Mouse (Mus musculus): ENCODE results near the gene Gnat3. TPM values are rescaled to one million over a fixed set of nuclear protein-coding genes. Genes with fewer than 3 reads are reported as not detected.
A peak's percentile ranks its signal among the peaks of the same experiment; 100 is the strongest.

The Gnat3 gene
- polyA plus RNA-seq, 1 experiment from 2014 or later: not detected

- ATAC-seq (ENCODE audit: insufficient read depth): no peak
These were observed 27.8 kb upstream of the Gnat3 start for GRCm38 (mm10) chr5:17934501-17934900.

GRCm38 (mm10) chr5:17938170-17938939, 24.0 kb upstream of the Gnat3 start:
- H3K4me1 ChIP-seq (ENCODE audit: insufficient read depth): no peaks in the 10 kb centered on the region
- H3K27me3 ChIP-seq (ENCODE audit: insufficient read depth, low read length): no peaks in the 10 kb centered on the region
- no peak overlapping the region for H3K4me3 ChIP-seq (ENCODE audit: low read depth, low read length)
- no peak for TF ChIP-seq CTCF (IDR thresholded peaks at IDR 0.05; ENCODE audit: low read depth)
- H3K36me3 ChIP-seq (ENCODE audit: insufficient read depth): no peaks in the 10 kb centered on the region
- no peak for ATAC-seq (ENCODE audit: insufficient read depth)
- H3K27ac ChIP-seq (ENCODE audit: low read depth): no peak overlapping the region
- no peak overlapping the region for H3K9ac ChIP-seq
- H3K4me2 ChIP-seq: no peak overlapping the region
- DNase-seq: no peak
- WGBS: 68% methylated on average over 1 of the region's 1 CpGs
- H3K9me3 ChIP-seq (ENCODE audit: low read depth, low read length): no peaks in the 10 kb centered on the region

More at GRCm38 (mm10) chr5:17934501-17934900, 27.8 kb upstream of the Gnat3 start:
- Histone ChIP-seq H3K27ac (ENCODE audit: low read depth) (no peak overlapping the region), H3K4me1 (ENCODE audit: insufficient read depth) (no peaks in the 10 kb centered on the region), H3K9ac (no peak overlapping the region), H3K9me3 (ENCODE audit: low read depth, low read length) (no peaks in the 10 kb centered on the region), H3K4me2 (no peak overlapping the region), H3K36me3 (ENCODE audit: insufficient read depth) (no peaks in the 10 kb centered on the region), H3K4me3 (ENCODE audit: low read depth, low read length) (no peak overlapping the region), H3K27me3 (ENCODE audit: insufficient read depth, low read length) (no peaks in the 10 kb centered on the region)
- 71% methylated on average over 1 of the region's 1 CpGs for WGBS
- DNase-seq: no peak
- no peak for TF ChIP-seq CTCF (IDR thresholded peaks at IDR 0.05; ENCODE audit: low read depth)

- H3K4me3 ChIP-seq (ENCODE audit: low read depth, low read length): no peak overlapping the region
- H3K4me1 ChIP-seq (ENCODE audit: insufficient read depth): no peaks in the 10 kb centered on the region
- 82% methylated on average over 1 of the region's 1 CpGs for WGBS
- no peaks in the 10 kb centered on the region for H3K27me3 ChIP-seq (ENCODE audit: insufficient read depth, low read length)
- H3K4me2 ChIP-seq: no peak overlapping the region
- no peaks in the 10 kb centered on the region for H3K9me3 ChIP-seq (ENCODE audit: low read depth, low read length)
- ATAC-seq (ENCODE audit: insufficient read depth) (no peak), DNase-seq (no peak)
- no peaks in the 10 kb centered on the region for H3K36me3 ChIP-seq (ENCODE audit: insufficient read depth)
- TF ChIP-seq CTCF (IDR thresholded peaks at IDR 0.05; ENCODE audit: low read depth): no peak
- no peak overlapping the region for H3K9ac ChIP-seq
- H3K27ac ChIP-seq (ENCODE audit: low read depth): no peak overlapping the region
These were observed 5.9 kb upstream of the Gnat3 start for GRCm38 (mm10) chr5:17956468-17956867.

GRCm38 (mm10) chr5:17969704-17970390, 7.5 kb downstream of the Gnat3 start:
- peak; percentile 73 for DNase-seq

GRCm38 (mm10) chr5:17970391-17970730, 8.0 kb downstream of the Gnat3 start:
- Histone ChIP-seq H3K4me1 (ENCODE audit: insufficient read depth) (no peaks in the 10 kb centered on the region), H3K27me3 (ENCODE audit: insufficient read depth, low read length) (no peaks in the 10 kb centered on the region), H3K9me3 (ENCODE audit: low read depth, low read length) (no peaks in the 10 kb centered on the region), H3K4me2 (no peak overlapping the region), H3K9ac (no peak overlapping the region), H3K4me3 (ENCODE audit: low read depth, low read length) (no peak overlapping the region), H3K36me3 (ENCODE audit: insufficient read depth) (no peaks in the 10 kb centered on the region), H3K27ac (ENCODE audit: low read depth) (no peak overlapping the region)
- DNase-seq (no peak), ATAC-seq (ENCODE audit: insufficient read depth) (peak; percentile 58; the same call in 1 of the 2 replicates)
- WGBS: 73% methylated on average over 3 of the region's 3 CpGs
- no peak for TF ChIP-seq CTCF (IDR thresholded peaks at IDR 0.05; ENCODE audit: low read depth)

More at GRCm38 (mm10) chr5:17969704-17970390, 7.5 kb downstream of the Gnat3 start:
- no peaks in the 10 kb centered on the region for H3K9me3 ChIP-seq (ENCODE audit: low read depth, low read length)
- peak; percentile 38; the same call in 1 of the 2 replicates for ATAC-seq (ENCODE audit: insufficient read depth)
- 0 out of 2 replicates have a peak overlapping the region, but pooled peaks have one; percentile 25 for H3K4me2 ChIP-seq
- H3K27ac ChIP-seq (ENCODE audit: low read depth): no peak overlapping the region
- 36% methylated on average over 13 of the region's 13 CpGs for WGBS
- TF ChIP-seq CTCF (IDR thresholded peaks at IDR 0.05; ENCODE audit: low read depth): no peak
- no peaks in the 10 kb centered on the region for H3K36me3 ChIP-seq (ENCODE audit: insufficient read depth)
- H3K27me3 ChIP-seq (ENCODE audit: insufficient read depth, low read length): no peaks in the 10 kb centered on the region
- H3K4me3 ChIP-seq (ENCODE audit: low read depth, low read length): no peak overlapping the region
- no peaks in the 10 kb centered on the region for H3K4me1 ChIP-seq (ENCODE audit: insufficient read depth)
- H3K9ac ChIP-seq: no peak overlapping the region

- no peaks in the 10 kb centered on the region for H3K27me3 ChIP-seq (ENCODE audit: insufficient read depth, low read length)
- no peaks in the 10 kb centered on the region for H3K36me3 ChIP-seq (ENCODE audit: insufficient read depth)
- WGBS: 64% methylated on average over 5 of the region's 5 CpGs
- H3K4me3 ChIP-seq (ENCODE audit: low read depth, low read length): no peak overlapping the region
- no peaks in the 10 kb centered on the region for H3K9me3 ChIP-seq (ENCODE audit: low read depth, low read length)
- DNase-seq (no peak), ATAC-seq (ENCODE audit: insufficient read depth) (no peak)
- H3K27ac ChIP-seq (ENCODE audit: low read depth): no peak overlapping the region
- no peak overlapping the region for H3K4me2 ChIP-seq
- TF ChIP-seq CTCF (IDR thresholded peaks at IDR 0.05; ENCODE audit: low read depth): no peak
- no peaks in the 10 kb centered on the region for H3K4me1 ChIP-seq (ENCODE audit: insufficient read depth)
- H3K9ac ChIP-seq: no peak overlapping the region
These were observed 18.3 kb downstream of the Gnat3 start for GRCm38 (mm10) chr5:17980501-17981121.

GRCm38 (mm10) chr5:17982770-17983169, 20.4 kb downstream of the Gnat3 start:
- Histone ChIP-seq H3K27me3 (ENCODE audit: insufficient read depth, low read length) (no peaks in the 10 kb centered on the region), H3K27ac (ENCODE audit: low read depth) (no peak overlapping the region), H3K4me1 (ENCODE audit: insufficient read depth) (no peaks in the 10 kb centered on the region), H3K9ac (no peak overlapping the region), H3K9me3 (ENCODE audit: low read depth, low read length) (no peaks in the 10 kb centered on the region), H3K4me2 (no peak overlapping the region), H3K36me3 (ENCODE audit: insufficient read depth) (no peaks in the 10 kb centered on the region), H3K4me3 (ENCODE audit: low read depth, low read length) (no peak overlapping the region)
- ATAC-seq (ENCODE audit: insufficient read depth) (peak; percentile 92), DNase-seq (peak; percentile 67)
- TF ChIP-seq CTCF (IDR thresholded peaks at IDR 0.05; ENCODE audit: low read depth): no peak
- WGBS: 18% methylated on average over 4 of the region's 4 CpGs
